Mouse (Mus musculus): ENCODE data around the gene Cytl1.

The Cytl1 gene

DNA sequence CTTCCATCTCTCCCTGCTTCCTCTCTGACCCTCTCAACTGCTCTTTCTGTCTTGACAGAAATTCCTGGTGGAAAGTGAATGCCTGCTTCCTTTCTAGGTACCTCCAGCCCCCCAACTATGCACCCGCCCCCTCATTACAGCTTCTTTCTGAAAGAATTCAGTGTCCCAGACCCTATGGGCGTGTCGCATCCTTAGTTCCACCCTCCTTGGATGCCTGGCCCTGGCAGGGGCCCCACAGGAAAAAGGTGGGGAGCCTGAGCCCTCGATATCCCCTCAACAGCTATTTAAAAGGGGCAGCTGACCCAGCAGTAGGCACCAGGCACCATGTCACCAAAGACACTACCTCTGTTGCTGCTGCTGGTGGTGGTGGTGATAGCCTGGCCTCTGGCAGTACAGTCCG, at the start of gene Cytl1:
Gene Cytl1 (plus strand): TSS at position 296 of the 400 bp plus-strand sequence.
- DNase-seq (ENCODE audit: low spot score), result no peak

DNA sequence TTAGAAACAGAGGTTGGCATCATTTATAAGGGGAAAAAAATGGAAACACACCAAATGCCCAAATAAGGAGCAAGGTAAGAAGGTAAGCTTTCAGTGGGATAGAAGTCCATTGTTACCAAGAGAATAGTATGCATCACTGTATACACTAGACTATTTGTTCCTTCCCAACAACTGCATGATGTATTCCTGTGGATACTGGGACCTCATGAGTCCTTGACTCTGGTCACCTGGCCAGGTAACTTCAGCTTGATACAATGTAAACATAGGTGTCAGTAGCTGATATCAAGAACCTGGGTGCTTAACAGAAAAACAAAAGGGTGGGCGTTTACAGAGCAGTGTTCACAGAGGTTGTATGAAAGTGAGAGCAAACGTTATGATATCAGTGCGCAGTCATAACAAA, 42.6 kb upstream of the Cytl1 start:
- DNase-seq (ENCODE audit: low spot score), result no peak

DNA sequence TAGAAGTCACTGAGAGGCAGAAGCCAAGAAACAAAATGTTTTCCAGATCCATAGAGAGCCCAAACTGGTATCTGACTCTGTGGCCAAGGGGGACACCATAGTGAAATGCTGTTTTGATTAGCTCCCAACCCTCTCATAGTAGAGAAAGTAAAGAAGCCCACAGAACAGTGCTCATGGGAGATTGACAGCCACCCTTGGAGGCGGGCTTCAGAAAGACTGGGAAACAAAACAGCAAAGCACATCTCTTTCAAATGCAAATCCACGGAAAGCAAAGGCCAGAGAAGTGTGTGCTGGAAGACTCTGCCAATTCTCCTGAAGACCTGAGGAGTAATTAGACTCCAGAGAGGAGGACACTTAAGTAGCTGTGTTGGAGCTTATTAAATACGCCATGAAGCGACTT, 39.5 kb upstream of the Cytl1 start:
- no peak for DNase-seq (ENCODE audit: low spot score)

DNA sequence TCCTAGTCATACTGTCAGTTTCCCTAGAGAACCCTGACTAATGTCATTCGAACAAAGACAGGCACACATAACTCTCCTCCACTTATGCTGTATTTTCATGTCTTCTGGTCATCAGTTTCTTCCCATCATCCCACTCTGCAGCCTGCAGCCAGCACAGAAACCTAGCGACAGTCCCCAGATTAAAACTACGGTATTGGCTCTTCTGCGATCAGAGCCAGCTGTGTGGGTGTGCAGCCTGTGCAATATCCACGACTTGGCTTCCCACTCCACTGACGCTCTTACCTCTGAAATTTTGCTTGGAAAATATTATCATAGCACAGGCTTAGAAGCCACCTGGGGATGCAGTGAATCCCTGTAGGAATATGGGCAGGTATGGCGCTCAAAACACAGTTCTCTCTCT, 38.0 kb upstream of the Cytl1 start:
- no peak for DNase-seq (ENCODE audit: low spot score)

DNA sequence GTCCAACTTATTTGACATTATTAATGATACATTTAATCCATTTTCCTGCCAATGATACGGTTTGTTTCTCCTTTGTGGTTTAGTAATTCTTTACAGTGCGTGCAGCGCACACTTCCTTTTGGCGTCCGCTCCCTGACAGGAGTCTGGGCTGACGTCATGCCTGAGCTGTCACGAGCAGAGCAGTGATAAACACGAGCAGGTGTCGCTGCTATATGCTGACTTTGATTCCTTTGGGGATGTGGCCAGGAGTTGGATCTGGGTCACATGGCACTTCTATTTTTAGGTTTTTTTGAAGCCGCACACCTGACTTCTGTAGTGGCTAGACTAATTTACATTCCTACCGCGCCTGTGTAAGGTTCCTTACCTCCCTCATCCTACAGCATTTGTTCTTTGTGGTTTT, 35.6 kb upstream of the Cytl1 start:
- DNase-seq (ENCODE audit: low spot score), result no peak

DNA sequence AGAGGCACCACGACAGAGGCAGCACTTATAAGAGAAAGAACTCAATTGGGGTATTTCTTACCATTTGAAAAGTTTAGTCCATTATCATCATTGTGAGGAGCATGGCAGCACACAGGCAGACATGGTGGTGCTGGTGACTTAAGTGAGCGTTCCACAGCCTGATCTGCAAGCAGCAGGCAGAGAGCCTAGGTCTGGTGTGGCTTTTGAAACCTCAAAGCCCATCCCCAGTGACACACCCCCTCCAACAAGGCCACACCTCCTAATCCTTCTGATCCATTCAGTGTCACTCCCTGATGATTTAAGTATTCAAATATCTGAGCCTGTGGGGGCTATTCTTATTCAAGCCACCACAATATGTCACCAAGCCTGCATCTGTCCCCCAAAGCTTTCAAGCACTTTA, 30.4 kb upstream of the Cytl1 start:
- DNase-seq (ENCODE audit: low spot score), result no peak

DNA sequence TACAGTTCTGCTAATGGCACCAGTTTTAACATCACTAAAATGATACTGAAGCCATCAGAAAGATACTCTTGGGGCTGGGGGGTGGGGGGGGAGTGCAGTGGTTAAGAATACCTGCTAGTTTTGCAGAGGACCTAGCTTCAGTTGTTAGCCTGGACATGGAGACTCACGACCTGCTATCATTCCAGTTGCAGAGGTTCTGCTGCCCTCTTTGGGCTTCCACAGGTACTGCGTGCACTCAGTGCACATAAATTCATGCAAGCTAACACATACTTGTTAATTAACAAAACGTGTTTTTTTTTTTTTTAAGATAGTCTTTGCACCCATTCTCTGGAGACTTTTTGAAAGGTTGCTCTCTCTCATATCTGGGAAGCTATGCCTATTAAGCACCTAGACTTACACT, 27.2 kb upstream of the Cytl1 start:
- no peak for DNase-seq (ENCODE audit: low spot score)

DNA sequence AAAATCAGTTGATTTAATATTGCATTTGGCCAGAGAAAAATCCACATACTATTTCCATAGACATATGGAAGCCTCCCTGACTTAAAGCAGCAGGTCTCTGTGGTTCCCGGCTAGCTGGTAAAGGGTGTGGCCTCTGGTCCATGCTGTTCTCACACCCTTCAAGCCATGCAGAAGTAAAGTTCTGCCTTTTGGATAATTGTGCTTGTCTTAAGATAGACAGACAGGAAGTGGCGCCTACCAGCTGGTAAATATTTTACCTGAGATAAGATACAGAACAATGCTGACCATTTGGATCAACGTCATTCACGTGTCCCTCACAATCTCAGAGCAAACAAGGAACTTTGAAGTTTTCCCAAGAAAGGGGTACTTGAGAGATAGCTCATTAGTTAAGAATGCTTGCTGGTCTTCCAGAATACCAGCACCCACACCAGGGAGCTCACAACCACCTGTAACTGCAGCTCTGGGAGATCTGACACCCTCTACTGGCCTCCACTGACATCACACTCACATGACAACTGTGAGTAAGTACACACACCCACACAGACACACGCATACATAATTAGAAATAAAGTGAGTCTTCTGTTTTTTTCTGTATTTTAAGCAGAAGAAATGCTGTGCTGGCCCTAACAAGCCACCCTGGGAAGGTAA, 25.9 kb upstream of the Cytl1 start:
- DNase-seq (ENCODE audit: low spot score), result no peak

DNA sequence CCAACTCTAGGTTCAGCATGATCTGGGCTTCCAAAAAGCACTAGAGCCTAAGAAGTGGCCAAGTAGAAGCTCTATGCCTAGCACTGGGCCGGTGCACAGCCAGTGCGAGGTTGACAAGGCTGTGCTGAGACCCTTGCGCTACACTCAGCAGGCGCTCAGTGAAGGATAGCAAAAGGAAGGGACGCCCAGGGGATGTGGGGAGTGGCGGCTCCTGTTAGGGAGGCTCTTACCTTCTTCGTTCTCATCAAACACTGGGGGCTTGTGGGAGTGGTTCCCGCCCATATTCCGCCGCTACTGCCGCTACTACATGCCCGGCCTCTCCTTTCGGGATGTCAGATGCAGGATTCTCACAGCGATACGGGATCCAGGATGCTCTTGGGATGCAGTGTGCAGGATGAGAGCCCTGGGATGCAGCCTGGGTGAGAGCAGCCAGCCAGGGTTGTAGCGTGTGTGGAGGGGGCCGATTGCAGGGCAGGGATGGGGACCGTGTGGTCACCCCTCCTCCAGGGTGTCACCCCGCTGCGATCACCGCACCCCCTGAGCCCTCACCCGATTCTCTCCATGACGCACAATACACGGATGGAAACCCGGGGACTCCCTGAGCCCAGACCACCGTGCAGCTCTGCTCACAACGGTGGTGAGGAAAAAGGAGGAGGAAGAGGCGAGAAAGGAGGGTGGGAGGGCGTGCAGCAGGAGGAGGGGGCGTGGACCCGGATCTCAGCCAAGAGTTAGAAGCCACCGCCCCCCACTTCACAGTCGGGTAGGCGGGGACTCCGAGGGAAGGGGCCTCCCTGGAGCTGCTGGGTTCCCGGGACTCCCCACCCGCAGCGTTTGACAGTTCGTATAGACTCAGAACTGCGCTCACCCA, 18.6 kb upstream of the Cytl1 start, which contains the start of gene Stk32b:
Gene Stk32b (minus strand): TSS at position 667 of the 868 bp plus-strand sequence.
- DNase-seq (ENCODE audit: low spot score), result peak; percentile 8

DNA sequence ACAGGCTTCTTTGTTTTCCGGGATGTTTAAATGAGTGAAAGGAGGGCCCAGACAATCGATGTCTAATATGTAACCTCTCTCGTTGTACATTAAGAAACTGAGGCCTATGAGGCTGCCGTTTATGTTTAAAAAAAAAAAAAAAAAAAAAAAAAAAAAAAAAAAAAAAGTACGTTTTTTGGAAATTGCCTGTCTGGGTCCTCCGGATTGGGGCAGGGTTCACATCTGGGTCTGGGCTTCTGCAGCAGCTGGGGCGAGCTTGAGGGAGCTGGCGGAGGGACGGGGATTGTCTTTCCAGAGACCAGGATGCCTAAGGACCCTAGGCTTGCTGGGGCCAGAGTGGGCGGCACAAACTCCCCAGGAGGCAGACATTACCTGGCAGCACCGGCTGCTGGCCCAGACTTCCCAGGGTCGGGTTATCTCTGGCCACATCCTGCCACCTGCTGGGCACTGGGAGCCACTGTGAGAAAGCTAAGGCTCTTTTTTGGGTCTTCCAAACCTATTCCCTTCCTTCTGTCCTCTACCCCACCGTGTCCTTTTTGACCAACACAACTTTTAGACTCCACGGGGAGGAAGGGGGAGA, 17.8 kb upstream of the Cytl1 start:
- DNase-seq (ENCODE audit: low spot score), result peak; percentile 11

DNA sequence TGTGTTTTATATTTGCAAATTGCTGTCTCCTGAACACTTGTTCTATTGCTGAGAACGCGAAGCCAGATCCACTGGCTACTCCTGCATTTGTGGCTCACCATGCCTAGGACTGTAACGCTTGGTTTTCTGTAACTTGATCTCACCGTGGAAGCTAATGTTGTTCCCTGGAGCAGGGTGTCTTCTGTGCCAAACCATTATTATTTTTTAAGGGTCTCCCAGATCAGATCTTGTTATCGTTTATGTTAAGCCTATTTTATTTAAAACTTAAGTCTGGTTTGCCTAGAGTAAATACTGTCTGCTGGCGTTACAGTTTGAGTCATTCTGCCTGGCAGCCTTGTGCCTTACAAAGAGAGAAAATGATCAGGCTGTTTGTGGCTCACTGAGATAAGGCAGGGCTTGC, 14.6 kb upstream of the Cytl1 start:
- no peak for DNase-seq (ENCODE audit: low spot score)

DNA sequence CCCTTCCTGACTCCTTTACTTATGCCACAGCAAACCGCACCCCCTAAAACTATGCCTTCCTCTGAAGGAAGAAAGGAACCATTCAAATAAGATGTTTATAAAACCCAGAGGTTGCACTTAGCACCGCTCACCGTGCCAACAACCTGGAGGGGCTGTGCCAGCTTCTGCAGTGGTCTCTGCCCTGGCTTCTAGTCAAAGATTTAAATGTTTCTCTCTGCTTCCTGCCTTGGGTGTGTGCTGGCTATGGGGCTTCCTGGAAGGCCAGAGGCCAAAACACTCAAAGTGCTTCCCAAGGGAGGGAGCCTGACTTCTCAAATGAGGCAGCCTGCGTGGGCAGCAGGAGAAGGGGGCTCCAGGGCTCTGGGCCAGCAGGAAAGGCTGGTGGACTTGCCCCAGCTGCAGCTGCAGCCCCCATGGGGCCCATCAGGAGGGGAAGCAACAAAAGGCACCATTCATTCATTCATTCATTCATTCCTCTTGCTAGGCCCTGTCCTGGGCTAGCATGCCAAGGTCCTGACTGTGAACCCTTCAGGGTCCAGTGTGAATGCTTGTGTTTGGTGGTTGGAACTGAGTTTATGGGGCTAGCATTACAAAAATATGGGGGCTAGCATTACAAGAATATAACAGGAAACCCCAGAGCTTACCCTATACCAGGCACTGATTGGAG, 10.0 kb upstream of the Cytl1 start:
- no peak for DNase-seq (ENCODE audit: low spot score)

DNA sequence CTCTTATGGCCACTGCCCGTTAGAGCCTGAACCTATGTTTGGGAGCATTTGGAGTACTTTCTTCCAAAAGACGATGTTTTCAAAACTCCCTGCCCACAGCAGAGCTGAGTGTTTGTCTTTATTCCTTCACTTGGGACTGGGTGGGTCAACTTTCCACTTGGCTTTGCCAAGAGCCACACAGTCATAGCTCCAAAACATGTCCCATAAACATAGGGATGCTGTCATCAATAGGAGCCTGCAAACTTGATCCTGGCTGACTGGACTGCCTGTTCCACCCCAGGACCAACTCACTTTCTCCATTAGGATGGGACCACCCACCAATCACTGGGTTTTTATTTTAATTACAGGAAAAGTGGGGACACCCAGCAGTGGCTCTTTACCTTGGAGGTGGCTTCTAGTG, 4.5 kb upstream of the Cytl1 start:
- DNase-seq (ENCODE audit: low spot score), result no peak

DNA sequence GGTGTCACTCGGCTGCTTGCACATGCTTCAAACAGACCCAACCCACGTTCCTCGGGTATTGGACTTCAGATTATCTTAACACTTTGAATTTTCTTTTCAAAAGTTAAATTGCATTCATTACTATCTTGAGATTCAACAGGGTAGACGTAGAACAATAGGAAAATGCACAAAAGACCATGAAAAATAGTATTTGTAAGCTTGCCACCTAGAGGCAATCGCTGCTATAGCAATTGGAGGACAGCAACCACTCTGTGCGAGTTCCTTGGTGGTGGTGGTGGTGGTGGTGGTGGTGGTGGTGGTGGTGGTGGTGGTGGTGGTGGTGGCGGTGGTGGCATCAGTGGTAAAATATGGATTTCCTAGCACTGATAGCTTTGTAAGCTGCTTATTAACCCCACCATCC, 894 bp downstream of the Cytl1 start:
- DNase-seq (ENCODE audit: low spot score), result no peak

DNA sequence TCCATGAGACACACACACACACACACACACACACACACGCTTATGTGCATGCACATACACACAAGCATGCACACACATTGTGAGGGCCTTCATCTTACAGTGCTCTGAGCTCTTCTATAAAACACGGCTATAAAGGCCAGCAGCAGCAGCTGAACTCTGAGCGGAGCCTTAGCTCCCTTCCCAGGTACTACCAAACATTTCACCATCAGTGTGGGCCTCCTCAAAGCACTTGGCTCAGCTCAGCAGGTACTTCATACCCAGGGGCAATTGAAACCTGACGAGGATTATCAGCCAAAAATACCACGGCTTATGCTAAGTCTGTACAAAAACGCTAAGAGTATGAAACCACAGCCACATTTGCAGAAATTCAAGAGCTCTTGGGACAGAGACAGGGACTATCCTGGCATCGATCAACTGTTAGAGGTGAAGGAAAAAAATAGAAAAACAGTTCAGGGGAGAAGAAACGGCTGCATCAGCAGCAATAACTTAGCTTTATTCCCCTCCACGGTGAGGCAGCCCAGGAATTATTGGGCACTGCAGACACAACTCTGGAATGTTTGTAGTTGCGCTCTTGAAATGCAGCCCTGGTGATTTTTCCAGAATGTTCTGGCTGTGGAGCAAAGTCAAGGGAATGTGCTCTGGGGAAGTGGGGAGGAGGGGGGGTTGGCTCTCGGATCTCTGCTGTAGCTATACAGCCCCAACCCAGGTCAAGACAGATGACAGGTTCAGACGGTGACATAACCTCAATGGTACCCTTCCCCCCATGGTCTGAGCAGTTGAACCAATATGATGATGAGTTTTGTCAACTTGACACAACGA, 8.8 kb downstream of the Cytl1 start:
- DNase-seq (ENCODE audit: low spot score), result no peak

DNA sequence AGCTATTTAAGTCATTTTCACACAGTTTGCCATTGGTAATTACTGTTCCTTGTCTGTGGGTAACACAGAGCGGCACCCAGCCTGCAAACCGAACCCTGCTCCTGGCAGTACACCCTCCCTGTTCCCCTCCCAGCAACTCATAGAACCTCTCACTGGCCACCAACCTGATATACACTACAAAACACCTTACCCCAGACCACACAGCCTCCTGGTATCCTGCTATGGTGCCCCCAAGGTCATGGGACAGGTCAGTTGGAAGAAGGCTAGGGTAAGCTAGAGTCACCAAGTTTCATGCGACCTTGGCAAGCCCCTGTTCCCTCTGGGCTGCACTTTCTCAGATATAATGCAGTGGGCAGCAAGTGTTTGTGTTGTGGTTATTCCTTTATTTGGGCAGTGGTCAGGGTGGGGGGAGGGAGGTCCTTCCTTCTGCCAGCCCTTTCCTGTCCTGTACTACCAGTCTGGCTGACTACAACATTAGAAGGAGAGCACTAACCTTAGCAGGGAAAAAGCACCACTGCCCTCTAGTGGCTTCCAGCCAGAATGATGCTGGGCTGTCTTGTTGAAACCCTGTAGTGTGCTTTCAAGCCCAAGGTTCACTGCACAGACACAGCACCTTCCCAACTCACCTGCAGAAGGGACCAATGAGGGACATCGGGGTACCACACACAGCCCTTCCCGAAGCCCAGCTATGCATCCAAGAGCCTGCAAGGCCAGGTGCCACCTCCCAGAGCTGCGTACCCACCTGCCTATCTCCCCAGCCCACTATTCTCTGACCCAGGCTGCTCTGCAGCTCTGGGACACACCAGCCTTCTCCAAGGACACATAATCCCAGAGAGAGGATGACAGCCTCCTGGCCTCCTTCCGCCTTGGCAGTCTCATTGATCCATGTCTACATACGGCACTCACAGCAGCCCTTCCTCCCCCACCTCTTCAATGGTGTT, 17.0 kb downstream of the Cytl1 start:
- DNase-seq (ENCODE audit: low spot score), result peak; percentile 47

DNA sequence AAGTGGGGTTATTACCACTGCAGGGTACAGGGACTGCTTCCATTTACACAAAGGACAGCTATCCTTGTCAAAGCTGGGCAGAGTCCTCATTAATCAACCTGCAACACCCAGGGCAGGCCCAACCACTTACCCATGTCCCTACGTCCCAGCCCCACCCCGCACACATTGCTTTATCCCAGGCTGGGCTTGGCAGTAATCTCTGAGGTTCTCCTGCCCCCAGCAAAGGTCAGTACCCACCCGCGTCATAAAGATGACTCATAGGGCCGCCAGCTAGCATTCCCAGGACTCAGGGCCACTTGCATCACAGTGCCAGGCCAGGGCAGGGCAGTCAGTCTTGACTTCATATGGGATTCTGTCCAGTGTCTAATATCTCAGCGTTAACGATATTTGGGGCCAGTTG, 18.0 kb downstream of the Cytl1 start:
- no peak for DNase-seq (ENCODE audit: low spot score)

DNA sequence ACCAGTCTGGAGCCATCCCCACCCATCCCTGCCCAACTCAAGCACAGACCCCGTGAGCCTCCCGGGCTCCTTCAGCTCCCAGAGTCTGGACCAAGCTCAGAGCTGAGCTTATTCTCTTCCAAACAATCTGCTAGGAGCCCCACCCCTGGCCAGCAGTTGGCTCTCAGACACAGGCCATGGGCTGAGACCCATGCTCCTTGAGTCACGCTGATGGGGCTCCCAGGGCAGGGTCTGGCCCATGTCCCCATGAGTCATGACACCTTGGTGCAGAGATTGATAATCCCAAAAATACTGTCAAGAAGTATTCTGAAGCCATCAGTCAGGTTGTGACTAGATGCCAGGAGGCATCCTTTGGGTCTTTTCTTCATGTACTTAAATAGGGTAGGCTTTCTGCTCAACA, 26.7 kb downstream of the Cytl1 start:
- no peak for DNase-seq (ENCODE audit: low spot score)

DNA sequence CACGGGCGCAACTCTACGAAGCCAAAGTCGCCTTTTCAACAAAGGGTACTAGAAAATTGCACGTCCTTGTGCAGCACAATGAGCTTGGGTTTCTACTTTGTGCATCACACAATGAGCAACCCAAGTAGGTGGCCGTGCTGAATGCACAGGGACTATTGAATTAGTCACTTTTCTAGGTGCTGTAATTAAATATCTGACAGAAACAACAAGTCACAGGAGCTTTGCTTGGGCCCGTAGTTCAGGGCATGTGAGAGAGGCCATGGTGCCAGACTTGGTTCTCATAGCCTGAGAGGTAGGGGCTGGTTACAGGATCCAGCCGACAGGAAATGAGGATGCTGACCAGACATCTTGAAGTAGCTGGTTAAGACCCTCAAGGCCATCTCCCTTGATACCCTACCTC, 30.5 kb downstream of the Cytl1 start:
- no peak for DNase-seq (ENCODE audit: low spot score)

DNA sequence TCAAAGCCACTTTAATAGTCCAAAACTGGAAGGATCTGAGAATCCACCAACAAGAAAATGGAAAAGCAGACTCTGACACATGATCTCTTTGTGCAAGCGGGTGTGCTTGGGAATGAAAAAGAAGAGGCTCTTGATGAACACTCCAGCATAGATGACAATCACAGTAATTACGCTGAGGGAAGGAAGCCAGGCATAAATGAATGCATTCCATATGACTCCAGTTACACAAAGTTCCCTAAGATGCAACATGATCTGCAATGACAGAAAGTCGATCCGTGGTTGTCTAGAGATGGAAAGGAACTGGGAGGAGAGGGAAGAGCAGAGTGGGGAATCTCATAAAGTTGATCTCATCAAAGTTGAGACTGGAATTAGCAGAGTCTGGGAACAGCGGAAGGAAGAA, 31.9 kb downstream of the Cytl1 start:
- no peak for DNase-seq (ENCODE audit: low spot score)

DNA sequence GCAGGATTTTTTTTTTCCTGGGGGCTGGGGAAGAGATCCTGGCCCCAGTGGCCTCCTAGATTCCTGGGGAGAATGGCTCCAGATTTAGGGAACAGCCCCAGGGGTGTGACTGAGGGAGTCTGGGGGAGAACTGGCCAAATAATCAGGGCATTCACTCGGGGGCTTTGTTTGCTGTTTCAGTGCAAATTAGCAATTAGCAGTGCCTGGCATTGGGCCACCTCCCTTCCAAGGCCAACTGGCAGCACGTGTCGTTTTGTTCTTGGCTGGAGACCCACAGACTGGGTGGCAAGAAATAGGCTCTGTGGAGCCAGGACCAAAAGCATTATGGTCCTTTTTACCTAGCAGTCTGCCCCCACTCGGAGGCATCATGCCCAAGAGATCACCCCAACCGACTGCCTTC, 33.7 kb downstream of the Cytl1 start:
- peak; percentile 53 for DNase-seq (ENCODE audit: low spot score)

All from left cerebral cortex, adult 11 months (tissue).